Mouse (Mus musculus): ENCODE measurements around the gene Abca4. TPM values are rescaled to one million over a fixed set of nuclear protein-coding genes. Genes with fewer than 3 reads are reported as not detected.
"Not testable (repeated sequence)": the region's sequence is repeated elsewhere in the genome, so short reads cannot be mapped to it uniquely, and the experiment has no call there.

The Abca4 gene
- polyA plus RNA-seq, 1 experiment from 2014 or later: 0.94 TPM

GRCm38 (mm10) chr3:122062586-122062985, 18.3 kb downstream of the Abca4 start:
- ATAC-seq (ENCODE audit: insufficient number of reproducible peaks, insufficient read depth, low FRiP score, low TSS enrichment, low read depth): no peak
- Histone ChIP-seq H3K36me3 (no peaks in the 10 kb centered on the region), H3K9me3 (no peaks in the 10 kb centered on the region), H3K9ac (no peak overlapping the region), H3K27me3 (no peaks in the 10 kb centered on the region), H3K4me3 (no peak overlapping the region), H3K27ac (no peak overlapping the region), H3K4me2 (no peak overlapping the region), H3K4me1 (peaks cover 9% of the 10 kb centered on the region)
- WGBS: 86% methylated on average over 10 of the region's 10 CpGs

- no peak overlapping the region for H3K4me3 ChIP-seq
- no peaks in the 10 kb centered on the region for H3K27me3 ChIP-seq
- H3K9me3 ChIP-seq: no peaks in the 10 kb centered on the region
- no peak overlapping the region for H3K27ac ChIP-seq
- no peaks in the 10 kb centered on the region for H3K36me3 ChIP-seq
- H3K9ac ChIP-seq: no peak overlapping the region
- H3K4me2 ChIP-seq: no peak overlapping the region
- H3K4me1 ChIP-seq: no peaks in the 10 kb centered on the region
- WGBS: 84% methylated on average over 13 of the region's 13 CpGs
- no peak for ATAC-seq (ENCODE audit: insufficient number of reproducible peaks, insufficient read depth, low FRiP score, low TSS enrichment, low read depth)
These were observed 20.5 kb downstream of the Abca4 start for GRCm38 (mm10) chr3:122064556-122065410.

- Histone ChIP-seq H3K36me3 (no peaks in the 10 kb centered on the region), H3K4me3 (no peak overlapping the region), H3K4me1 (peaks cover 26% of the 10 kb centered on the region), H3K27ac (no peak overlapping the region), H3K4me2 (no peak overlapping the region), H3K9me3 (no peaks in the 10 kb centered on the region), H3K9ac (no peak overlapping the region), H3K27me3 (no peaks in the 10 kb centered on the region)
- ATAC-seq (ENCODE audit: insufficient number of reproducible peaks, insufficient read depth, low FRiP score, low TSS enrichment, low read depth): no peak
- WGBS: 77% methylated on average over 10 of the region's 10 CpGs
These were observed 27.5 kb downstream of the Abca4 start for GRCm38 (mm10) chr3:122071769-122072168.

- H3K9ac ChIP-seq: no peak overlapping the region
- ATAC-seq (ENCODE audit: insufficient number of reproducible peaks, insufficient read depth, low FRiP score, low TSS enrichment, low read depth): no peak
- no peaks in the 10 kb centered on the region for H3K27me3 ChIP-seq
- no peak overlapping the region for H3K4me3 ChIP-seq
- no peaks in the 10 kb centered on the region for H3K9me3 ChIP-seq
- 51% methylated on average over 11 of the region's 11 CpGs for WGBS
- H3K4me2 ChIP-seq: no peak overlapping the region
- H3K27ac ChIP-seq: peak overlapping the region; percentile 16; the same call in 1 of the 2 replicates
- H3K36me3 ChIP-seq: no peaks in the 10 kb centered on the region
- peaks cover 26% of the 10 kb centered on the region for H3K4me1 ChIP-seq
These were observed 28.7 kb downstream of the Abca4 start for GRCm38 (mm10) chr3:122072646-122073571.

GRCm38 (mm10) chr3:122073595-122073994, 29.4 kb downstream of the Abca4 start:
- Histone ChIP-seq H3K27ac (peak overlapping the region; percentile 83; the same call in 1 of the 2 replicates), H3K4me3 (no peak overlapping the region), H3K9ac (no peak overlapping the region), H3K27me3 (no peaks in the 10 kb centered on the region), H3K4me1 (peaks cover 31% of the 10 kb centered on the region), H3K9me3 (no peaks in the 10 kb centered on the region), H3K4me2 (no peak overlapping the region), H3K36me3 (no peaks in the 10 kb centered on the region)
- no peak for ATAC-seq (ENCODE audit: insufficient number of reproducible peaks, insufficient read depth, low FRiP score, low TSS enrichment, low read depth)
- WGBS: 67% methylated on average over 5 of the region's 5 CpGs

GRCm38 (mm10) chr3:122074334-122074733, 30.1 kb downstream of the Abca4 start:
- Histone ChIP-seq H3K9ac (no peak overlapping the region), H3K27me3 (no peaks in the 10 kb centered on the region), H3K4me3 (no peak overlapping the region), H3K4me2 (no peak overlapping the region), H3K9me3 (no peaks in the 10 kb centered on the region), H3K4me1 (peaks cover 31% of the 10 kb centered on the region), H3K27ac (peak overlapping the region; percentile 83), H3K36me3 (no peaks in the 10 kb centered on the region)
- WGBS: 28% methylated on average over 10 of the region's 10 CpGs
- ATAC-seq (ENCODE audit: insufficient number of reproducible peaks, insufficient read depth, low FRiP score, low TSS enrichment, low read depth): 0 out of 2 replicates have a peak, but pooled peaks have one; percentile 45

- Histone ChIP-seq H3K4me2 (no peak overlapping the region), H3K36me3 (no peaks in the 10 kb centered on the region), H3K9me3 (no peaks in the 10 kb centered on the region), H3K9ac (no peak overlapping the region), H3K4me1 (peaks cover 37% of the 10 kb centered on the region), H3K27me3 (no peaks in the 10 kb centered on the region), H3K4me3 (no peak overlapping the region), H3K27ac (0 out of 2 replicates have a peak overlapping the region, but pooled peaks have one; percentile 40)
- WGBS: 35% methylated on average over 6 of the region's 6 CpGs
- ATAC-seq (ENCODE audit: insufficient number of reproducible peaks, insufficient read depth, low FRiP score, low TSS enrichment, low read depth): no peak
These were observed 33.9 kb downstream of the Abca4 start for GRCm38 (mm10) chr3:122078141-122078540.

GRCm38 (mm10) chr3:122079172-122079571, 34.9 kb downstream of the Abca4 start:
- Histone ChIP-seq H3K27ac (no peak overlapping the region), H3K36me3 (no peaks in the 10 kb centered on the region), H3K9me3 (no peaks in the 10 kb centered on the region), H3K27me3 (no peaks in the 10 kb centered on the region), H3K4me2 (no peak overlapping the region), H3K4me1 (peaks cover 29% of the 10 kb centered on the region), H3K4me3 (no peak overlapping the region), H3K9ac (no peak overlapping the region)
- ATAC-seq (ENCODE audit: insufficient number of reproducible peaks, insufficient read depth, low FRiP score, low TSS enrichment, low read depth): no peak
- WGBS: 80% methylated on average over 6 of the region's 6 CpGs

- peaks cover 30% of the 10 kb centered on the region for H3K4me1 ChIP-seq
These were observed 37.4 kb downstream of the Abca4 start for GRCm38 (mm10) chr3:122081634-122082033.

GRCm38 (mm10) chr3:122082338-122082737, 38.1 kb downstream of the Abca4 start:
- Histone ChIP-seq H3K4me1 (peaks cover 30% of the 10 kb centered on the region), H3K27ac (no peak overlapping the region), H3K4me3 (no peak overlapping the region), H3K9me3 (no peaks in the 10 kb centered on the region), H3K27me3 (no peaks in the 10 kb centered on the region), H3K9ac (no peak overlapping the region), H3K4me2 (no peak overlapping the region), H3K36me3 (no peaks in the 10 kb centered on the region)
- 74% methylated on average over 7 of the region's 7 CpGs for WGBS
- ATAC-seq (ENCODE audit: insufficient number of reproducible peaks, insufficient read depth, low FRiP score, low TSS enrichment, low read depth): no peak

More at GRCm38 (mm10) chr3:122081634-122082033, 37.4 kb downstream of the Abca4 start:
- H3K27ac ChIP-seq: 0 out of 2 replicates have a peak overlapping the region, but pooled peaks have one; percentile 16
- ATAC-seq (ENCODE audit: insufficient number of reproducible peaks, insufficient read depth, low FRiP score, low TSS enrichment, low read depth); H3K36me3 ChIP-seq; H3K9me3 ChIP-seq; H3K9ac ChIP-seq; H3K4me2 ChIP-seq; H3K4me3 ChIP-seq; H3K27me3 ChIP-seq: not testable (repeated sequence)
- WGBS: 89% methylated on average over 8 of the region's 8 CpGs

GRCm38 (mm10) chr3:122085157-122085989, 41.1 kb downstream of the Abca4 start:
- Histone ChIP-seq H3K27me3 (no peaks in the 10 kb centered on the region), H3K9ac (no peak overlapping the region), H3K4me2 (no peak overlapping the region), H3K4me1 (peaks cover 40% of the 10 kb centered on the region), H3K36me3 (no peaks in the 10 kb centered on the region), H3K27ac (no peak overlapping the region), H3K9me3 (no peaks in the 10 kb centered on the region), H3K4me3 (no peak overlapping the region)
- 41% methylated on average over 18 of the region's 18 CpGs for WGBS
- ATAC-seq (ENCODE audit: insufficient number of reproducible peaks, insufficient read depth, low FRiP score, low TSS enrichment, low read depth): no peak
